Mouse (Mus musculus) R1 (cell line): Measurements from ENCODE around the gene Gprin1.

Experiments
- DNase-seq: peaks from one replicate; pipeline ENCODE4 v3.0.0-alpha.2; 2018; ENCODE audit warnings: low read depth, low spot score

Gene Gprin1

DNA sequence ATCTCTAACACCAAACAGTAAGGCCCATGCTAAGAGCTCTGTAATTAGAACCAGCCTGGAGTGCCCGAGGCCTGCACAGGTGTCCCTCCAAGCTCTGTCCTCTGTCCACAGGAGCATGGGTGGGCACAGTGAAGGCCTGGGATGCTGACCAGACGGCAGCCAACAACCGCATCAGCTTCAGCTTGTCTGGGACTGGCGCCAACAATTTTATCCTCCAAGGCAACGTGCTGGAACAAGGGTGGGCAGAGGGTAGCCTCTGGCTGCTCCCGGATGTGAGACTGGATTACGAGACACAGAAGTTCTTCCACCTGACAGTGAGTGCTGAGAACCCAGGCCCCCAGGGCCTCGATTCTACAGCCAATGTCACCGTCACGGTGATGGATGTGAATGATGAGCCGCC is 23.5 kb downstream of the Gprin1 start:
- DNase-seq, result no peak

DNA sequence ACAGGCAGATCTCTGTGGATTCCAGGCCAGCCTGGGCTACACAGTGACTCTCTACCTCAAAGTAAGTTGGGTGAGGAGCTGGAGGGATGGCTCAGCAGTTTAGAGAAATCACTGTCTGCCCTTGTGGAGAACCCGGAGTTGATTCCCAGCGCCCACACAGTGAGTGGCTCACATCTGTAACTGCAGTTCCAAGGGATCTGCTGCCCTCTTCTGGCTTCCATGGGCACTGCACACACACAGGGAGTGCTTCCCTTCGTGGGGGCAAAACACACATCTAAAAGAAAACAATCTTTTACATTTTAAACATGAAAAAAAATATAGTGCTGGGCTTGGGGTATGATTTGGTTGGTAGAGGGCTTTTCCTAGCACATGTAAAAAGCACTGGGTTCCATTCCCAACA is 26.5 kb downstream of the Gprin1 start:
- peak; percentile 74 for DNase-seq

DNA sequence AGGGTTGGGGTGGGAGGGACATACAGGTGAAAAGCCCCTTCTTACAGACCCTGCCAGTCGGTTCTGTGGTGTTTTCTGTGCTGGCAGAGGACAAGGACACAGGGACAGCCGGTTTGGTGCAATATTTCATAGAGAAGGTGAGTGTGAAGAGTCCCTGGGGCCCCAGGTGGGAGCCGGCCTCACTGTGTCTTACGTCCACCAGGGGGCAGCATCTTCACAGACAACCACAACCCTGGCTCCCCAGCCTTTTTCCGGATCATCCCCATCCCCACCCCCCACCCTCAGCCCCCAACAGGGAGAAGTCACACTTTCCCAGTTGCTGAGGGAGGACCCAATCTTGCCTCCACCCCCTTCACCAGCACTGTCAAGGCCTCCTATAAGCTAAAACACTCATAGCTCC is 32.8 kb downstream of the Gprin1 start:
- peak; percentile 81 for DNase-seq

DNA sequence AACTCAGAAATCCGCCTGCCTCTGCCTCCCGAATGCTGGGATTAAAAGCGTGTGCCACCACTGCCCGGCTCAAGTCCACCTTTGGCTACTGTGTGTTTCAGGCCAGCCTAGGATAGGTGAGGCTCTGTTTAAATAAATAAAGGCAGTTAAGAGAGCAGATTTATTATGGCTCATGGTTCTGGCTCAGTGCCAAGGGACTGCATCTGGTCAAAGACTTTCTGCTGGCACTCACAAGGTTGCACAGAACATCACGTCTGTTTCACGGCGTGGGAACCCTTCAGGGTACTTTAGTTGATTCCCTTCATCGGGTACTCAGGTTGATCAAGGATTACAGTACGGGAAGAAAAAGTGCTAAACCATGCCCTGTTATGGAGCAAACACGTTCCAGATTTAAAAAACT is 34.7 kb downstream of the Gprin1 start:
- DNase-seq, result no peak

DNA sequence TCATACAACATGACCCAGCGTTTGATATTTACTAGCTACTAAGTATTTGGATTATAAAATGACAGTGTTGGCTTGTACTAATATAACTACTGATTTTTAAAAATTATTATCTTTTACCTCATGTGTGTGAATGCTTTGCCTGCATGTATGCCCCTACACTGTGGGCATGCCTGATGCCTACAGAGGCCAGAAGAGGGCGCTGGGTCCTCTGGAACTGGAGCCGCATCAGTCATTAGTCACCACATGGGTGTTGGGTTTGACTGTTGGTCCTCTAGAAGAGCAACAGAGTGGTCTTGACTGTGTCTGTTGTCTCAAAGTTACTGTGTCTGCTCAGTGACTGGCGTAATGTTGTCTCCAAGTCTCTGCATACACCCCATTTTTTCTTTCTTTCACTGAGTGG is 35.3 kb downstream of the Gprin1 start:
- DNase-seq, result peak; percentile 55

DNA sequence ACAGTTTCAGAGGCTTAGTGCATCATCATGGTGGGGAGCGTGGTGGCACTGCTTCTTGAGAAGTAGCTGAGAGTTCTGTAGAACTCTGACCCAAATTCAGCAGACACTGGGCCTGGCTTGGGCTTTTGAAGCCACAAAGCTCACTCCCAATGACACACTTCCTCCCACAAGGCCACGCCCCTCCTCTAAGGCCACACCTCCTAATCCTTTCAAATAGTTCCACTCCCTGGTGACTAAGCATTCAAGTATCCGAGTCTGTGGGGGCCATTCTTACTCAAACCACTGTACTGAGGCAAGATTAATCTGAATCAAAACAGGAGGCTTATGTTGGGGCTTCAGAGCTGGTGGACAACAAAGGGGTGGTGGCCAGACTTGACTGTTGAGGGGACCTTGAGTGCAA is 38.8 kb downstream of the Gprin1 start:
- peak; percentile 83 for DNase-seq

DNA sequence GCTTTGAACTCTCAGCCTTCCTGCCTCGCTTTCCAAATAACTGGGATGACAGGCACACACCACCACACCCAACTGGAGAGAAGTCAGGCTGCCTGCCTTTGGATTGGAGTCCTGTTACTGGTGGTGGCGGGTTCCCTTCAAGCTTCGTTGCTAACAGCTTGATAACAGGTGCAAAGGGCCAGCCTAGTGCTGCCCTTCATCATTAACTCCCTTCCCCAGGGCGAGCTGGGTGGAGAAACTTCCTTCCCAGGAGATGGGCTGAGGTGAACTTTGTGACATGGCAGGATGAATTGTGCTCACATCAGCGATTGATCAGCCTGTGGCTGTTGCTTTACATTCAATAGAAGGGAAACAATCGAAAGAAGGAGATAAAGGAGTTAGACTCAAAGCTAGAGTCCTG is 44.8 kb downstream of the Gprin1 start:
- no peak for DNase-seq

DNA sequence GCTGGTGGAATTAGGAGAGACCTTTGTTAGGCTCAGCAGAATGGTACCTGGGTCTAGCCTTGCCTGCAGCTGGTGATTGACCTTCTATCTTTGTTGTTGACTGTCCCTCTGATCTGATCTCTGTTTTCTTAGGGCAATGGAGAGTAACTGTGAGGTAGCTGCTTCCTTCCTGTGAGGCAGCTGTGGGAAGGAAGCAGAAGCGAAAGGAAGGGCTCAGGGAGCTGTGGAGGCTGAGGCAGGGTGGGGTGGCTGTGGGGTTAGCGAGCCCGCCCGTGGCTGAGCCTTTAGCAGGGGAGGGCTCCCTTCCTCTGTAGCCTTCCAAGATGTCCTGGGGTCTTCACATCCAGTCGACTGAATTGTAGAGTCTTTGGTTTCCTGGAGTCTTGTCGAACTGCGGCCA is 47.2 kb downstream of the Gprin1 start:
- no peak for DNase-seq

DNA sequence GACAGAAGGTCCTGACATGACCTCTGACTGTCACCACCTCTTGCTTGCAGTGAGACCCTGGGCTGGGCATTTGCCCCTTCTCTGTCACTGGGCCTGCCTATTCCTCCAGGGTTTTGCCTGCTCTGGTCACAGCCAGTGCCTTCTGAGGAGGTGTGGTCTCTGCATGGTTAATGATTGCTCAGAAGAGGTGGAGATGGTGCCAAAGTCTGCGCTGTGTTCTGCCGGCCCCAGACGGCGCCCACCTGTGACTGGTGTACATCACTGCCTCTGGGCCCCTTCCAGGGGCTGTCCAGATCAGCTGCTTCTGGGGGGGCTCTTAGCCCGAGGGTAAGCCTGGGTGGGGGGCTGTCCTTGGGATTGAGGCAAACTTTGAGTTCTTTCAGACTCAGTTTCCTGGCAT is 48.4 kb downstream of the Gprin1 start, which contains the start of gene Cdhr2:
Gene Cdhr2, plus strand, starts transcription at position 219 of the 400 bp plus-strand sequence.
- DNase-seq, result no peak

DNA sequence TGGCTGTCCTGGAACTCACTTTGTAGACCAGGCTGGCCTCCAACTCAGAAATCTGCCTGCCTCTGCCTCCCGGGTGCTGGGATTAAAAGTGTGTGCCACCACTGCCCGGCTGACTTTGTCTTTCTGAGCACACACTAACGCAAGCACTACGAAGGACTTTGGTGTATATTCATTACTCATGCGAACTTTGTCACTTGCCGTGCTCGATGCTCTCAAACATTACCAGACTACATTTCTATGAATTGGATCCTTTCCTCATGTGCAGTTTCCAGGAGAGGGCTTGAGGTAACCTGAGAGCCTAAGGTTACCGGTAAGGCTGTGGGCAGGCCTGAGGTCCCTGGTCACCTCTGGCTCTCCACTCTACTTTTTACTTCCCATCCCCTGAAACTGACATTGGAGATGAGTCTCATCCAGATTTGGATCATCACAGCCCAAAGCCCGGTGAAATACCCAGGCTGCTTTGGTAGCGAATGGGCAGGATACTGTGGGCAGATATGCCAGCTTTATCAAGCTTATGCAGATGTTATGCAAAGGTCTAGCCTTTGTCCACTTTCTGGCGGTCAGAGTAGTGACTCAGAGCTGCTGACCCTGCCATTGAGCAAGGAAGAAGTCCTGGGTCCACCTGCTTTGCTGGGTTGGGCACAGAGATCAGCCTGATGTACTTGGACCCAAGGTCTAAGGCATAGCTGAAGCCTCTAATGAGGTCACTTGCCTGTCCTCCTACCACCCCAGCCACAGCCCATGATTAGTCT is 54.0 kb downstream of the Gprin1 start:
- DNase-seq, result no peak

DNA sequence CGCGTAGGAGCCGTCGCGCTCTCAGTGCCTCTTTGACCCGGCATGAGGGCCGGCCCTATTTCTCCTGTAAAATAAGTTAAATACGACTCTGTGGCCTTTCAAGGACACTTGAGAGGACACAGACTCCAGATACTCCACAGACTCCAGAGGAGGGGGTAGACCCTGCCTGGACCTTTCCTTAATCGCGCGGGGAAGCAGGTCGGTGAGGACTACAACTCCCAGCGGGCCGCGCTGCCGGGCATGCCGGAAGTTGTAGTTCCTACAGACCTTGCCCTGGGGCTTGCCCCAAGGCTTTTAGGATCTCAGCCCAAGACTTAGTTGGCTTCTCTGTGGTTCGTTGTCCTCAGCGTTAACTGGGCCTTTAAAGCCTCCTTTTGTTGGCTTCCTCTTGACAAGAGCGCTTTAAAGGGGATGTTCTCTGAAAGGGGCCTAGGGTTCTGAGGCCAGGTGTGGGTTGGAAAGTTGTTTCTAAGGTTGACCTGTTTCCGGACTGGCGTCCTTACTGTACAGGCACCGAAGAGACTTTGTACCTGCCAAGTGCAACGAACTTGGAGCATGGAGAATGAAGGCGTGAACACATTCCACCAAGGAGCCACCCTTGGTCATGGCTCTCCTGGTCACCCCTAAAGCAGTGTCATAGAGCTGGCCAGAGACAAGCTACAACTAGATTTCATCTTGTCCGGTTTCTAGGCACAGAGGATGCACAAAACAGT is 55.2 kb downstream of the Gprin1 start:
- peak; percentile 94 for DNase-seq

DNA sequence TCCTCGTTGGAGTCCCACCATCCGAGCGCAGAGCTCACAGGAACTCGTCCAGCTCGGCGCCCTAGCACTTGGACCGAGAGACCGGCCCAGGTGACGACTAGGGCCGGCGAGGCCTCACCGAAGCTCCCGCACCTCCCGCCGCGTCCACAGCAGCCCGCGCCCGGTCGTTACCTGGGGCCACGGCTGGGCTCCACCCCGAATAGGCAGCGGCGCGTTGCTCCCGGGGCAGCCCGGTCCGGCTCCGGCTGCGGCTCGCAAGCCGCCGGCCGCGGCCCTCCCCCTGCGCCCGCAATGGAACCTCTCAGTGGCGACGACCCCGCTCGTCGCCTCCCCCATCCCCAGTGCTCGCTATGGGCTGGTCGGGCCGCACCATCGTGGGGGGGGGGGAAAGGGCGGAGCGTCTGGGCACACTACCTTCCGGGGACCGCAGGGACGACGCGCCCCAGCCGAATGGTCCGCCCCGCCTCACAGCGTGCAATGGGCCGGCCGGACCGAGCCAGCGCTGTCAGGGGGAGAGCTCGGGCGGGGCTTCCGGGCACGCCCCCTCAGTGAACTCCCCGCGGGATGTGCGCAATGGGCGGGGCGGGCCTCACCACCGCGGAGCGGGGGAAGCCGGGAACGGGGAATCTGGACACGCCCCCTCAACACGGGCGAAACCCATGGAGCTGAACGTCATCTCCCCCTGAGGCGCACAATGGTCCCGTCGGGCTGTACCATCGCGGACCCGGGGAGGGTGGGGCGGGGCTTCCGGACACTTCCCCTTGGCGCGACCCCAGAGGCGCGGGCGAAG is 55.9 kb downstream of the Gprin1 start, which contains the start of gene Rnf44:
Gene Rnf44, minus strand, starts transcription at position 350 of the 790 bp plus-strand sequence.
- peak; percentile 99 for DNase-seq

DNA sequence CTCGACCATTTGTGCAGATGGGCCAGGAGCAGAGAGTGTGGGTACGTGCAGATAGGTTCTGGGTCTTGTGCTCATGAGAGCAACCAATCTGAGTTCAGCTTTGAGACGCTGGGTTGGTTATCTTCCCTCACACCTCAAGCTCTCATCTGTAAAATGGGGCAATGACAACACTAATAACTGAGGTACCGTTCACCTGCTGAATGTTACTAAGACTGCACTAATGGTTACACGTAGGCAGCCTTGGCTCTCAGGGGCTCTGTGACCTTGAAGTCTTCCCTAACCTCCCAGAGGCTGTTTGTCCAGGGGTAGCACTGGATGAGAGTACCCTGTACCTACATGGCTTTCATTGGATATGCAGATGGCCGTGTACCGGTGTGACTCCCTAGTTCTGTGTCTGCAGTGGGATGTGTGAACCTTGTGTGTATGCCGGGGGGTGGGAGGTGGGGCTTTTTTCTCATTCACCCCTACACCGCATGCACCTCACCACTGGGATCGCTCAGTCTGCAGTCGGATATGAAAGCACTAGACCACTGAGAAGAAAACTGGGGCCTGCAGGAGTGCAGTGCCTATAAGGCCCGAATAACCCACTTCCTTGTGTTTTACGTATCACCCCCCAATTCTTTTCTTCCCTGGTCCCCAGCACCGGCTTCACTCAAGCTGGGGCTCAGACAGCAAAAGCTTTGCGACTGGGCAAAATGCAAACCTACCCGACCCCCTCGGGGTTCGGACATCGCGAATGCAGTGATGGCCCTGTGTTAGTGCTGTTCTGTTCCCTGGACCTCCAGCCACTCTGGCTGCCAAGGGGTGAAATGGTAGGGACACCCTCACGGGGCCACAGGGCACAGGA is 56.7 kb downstream of the Gprin1 start:
- no peak for DNase-seq

DNA sequence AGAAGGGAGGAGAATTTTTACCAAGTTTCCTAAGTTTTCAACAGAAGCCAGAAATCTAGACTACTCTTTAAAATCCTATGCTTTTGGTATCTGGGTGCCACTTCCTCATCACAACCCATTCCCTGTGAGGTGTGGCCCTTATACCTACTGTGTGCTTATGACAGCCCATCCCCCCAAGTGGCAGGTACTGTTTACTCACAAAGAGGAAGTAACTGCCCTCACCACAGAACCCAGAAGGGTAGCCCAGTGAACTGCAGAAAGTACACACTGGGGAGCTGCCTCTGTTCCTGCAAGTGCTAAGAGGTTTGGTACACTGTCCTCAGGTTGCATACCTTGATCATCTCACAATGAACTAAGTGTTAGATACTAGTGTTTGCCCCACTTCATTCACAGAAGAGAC is 57.9 kb downstream of the Gprin1 start:
- no peak for DNase-seq

DNA sequence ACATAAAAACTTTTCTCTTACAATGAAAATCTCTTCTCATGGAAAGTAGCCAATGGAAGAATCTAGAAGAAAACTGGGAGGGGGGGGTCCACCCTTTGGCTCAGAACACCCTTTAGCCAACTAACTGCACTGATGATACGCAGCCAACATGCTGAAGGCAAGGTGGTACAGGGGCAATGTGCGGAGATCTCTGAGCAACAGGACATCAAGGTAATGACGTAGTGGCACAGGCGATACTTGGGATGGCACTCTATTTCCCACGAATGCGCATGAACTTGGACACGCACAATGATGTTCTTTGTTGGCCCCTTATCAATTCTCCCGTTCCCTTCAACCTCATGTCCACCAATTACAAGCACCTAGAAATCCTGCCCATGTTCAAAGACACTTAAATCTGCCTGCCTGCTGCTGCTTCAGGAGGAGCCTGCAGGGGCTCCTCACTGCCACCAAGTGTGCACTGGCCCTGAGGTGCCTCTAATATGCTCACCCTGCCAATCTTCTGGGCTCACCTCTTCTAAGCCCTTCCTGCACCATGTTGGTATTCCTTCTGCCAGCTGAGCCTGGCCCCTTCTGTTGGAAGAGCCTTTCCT is 59.4 kb downstream of the Gprin1 start:
- no peak for DNase-seq

DNA sequence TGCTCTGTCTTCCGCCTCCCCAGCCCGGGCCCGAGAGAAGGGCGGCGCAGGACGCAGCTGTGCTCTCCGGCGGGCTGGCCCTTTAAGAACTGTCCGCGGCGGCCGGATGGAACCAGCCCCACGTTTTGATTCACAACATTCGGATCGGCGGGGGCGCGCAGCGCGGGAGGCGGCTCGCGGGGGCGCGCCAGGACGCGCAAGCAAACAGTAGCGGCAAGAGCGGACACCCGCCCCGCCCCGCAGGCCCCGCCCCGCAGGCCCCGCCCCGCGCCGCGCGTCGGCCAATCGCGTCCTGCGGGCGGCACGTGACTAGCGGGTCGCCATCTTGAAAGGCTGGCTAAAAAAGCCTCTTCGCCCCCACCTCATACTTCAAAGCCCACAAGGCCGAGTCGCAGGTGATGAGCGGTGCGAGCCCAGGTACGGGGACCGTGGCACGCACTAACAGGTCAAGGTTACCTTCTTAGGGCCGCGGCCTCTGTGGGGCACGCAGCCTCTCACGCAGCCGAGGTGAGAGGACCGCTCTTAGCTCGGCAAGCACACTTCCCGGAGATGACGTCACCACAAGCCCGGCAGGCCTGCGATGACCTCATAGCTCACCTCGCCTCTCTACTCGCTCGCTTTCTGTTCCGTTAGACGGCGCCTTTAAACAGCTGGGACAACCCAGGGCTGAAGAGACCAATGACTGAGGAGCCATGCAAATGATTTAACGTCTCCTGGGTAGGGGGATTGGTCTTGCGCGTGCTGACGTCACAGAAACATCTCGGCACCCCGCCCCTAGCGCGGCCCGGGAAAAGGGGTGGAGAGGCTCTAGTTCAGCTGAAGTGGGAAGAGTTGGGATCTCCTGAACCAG is 61.9 kb downstream of the Gprin1 start:
- peak; percentile 100 for DNase-seq

DNA sequence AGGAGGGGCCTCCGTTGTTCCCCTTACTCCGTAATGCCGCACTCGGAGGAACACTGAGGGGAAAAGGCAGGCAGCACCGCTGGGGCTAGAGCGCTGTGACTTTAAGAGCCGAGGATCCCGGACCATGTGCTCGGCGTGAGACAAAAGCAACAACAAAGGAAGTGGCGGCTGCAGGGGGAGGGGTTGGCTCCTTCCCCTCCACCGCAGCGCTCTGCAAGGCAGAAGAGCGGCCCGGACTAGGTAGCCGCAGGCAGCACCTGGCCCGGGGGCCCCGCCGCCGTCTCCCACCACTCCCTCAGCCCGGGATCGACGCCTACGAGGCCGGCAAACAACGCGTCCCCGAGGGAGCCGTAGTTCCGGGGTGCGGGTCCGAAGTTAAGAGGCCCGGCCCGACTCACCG is 62.6 kb downstream of the Gprin1 start:
- peak; percentile 89 for DNase-seq
